Mouse (Mus musculus) activated CD4-positive, CD25-positive, alpha-beta regulatory T cell (primary cell): ENCODE measurements around the gene Rnps1. TPM values are rescaled to one million over a fixed set of nuclear protein-coding genes. Genes with fewer than 3 reads are reported as not detected.

Source experiments
- polyA plus RNA-seq, 2 experiments: library from polyadenylated mRNA; unstranded; fragments of 100-300 nt; shearing (Covaris generic); gene quantifications; one replicate each; pipeline ENCODE4 v1.2.1; 2017

Gene Rnps1
- polyA plus RNA-seq, result 100 to 1,000 TPM; 176 to 205 TPM

GRCm38 (mm10) chr17:24414230-24414976, at the start of gene Rnps1:
Gene Rnps1 (plus strand): TSS chr17:24414565.

GRCm38 (mm10) chr17:24426471-24427169, 12.3 kb downstream of the Rnps1 start, which contains the start of gene Eci1:
Gene Eci1 (plus strand): TSS chr17:24426641.

DNA sequence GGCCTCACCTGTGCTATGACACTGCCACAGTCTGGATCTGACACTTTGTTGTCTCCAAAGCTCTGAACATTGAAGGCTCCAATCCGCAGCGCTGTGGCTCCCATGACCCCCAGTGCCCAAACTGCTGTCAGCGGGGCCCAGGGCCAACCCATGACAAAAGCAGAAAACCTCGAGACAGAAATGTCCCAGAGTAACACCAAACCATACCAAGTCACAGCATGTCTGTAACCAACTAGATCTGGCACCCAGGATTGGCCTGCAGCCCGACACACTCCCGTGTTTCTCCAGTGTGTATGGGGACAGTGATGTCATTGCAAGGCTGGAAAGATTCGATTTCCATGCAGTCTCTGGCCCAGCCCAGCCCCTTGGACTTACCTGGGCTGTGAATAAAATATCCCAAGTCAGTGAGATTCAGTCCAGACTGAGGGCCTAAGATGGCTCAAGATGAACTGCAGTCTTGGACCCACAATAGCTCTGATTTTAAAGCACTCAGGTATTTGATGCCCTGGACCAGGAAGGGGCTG, 28.3 kb downstream of the Rnps1 start, which contains the start of gene Dnase1l2:
Gene Dnase1l2, minus strand, starts transcription at position 474 of the 524 bp plus-strand sequence.

DNA sequence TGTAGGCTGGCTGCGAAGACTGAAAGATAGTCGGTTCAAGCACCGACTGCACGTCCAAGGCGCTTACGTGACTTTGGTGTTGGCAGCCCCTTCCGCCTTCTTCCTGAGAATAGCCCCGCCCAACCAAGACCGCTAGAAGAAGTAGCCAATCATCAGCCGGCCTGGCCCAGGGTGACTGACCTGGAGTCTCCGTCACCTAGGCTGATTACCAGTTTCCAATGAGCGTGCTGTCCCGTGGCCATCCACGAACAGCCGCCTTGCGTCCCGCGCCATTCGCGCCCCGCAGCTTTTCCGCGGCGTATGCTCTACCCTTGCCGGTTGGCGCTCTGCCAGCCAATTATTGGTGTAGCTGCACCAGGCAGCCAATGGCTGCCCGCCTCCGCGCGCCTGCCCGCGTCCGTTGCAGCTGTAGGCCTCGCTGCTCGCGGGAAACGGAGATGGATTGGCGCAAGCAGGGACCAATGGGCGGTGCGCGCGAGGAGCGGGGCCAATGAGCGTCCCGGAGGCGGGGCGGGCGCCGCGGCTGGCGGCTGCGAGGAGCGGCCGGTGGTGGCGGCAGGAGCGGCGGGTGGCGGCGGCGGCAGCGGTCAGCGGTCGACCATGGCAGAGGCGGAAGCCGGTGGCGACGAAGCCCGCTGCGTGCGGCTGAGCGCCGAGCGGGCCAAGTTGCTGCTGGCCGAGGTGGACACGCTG, 55.7 kb downstream of the Rnps1 start, which contains the start of the genes E4f1 and Pgp:
Gene E4f1, minus strand, starts transcription at position 404 of the 693 bp plus-strand sequence.
Gene Pgp, plus strand, starts transcription at position 483 of the 693 bp plus-strand sequence.

DNA sequence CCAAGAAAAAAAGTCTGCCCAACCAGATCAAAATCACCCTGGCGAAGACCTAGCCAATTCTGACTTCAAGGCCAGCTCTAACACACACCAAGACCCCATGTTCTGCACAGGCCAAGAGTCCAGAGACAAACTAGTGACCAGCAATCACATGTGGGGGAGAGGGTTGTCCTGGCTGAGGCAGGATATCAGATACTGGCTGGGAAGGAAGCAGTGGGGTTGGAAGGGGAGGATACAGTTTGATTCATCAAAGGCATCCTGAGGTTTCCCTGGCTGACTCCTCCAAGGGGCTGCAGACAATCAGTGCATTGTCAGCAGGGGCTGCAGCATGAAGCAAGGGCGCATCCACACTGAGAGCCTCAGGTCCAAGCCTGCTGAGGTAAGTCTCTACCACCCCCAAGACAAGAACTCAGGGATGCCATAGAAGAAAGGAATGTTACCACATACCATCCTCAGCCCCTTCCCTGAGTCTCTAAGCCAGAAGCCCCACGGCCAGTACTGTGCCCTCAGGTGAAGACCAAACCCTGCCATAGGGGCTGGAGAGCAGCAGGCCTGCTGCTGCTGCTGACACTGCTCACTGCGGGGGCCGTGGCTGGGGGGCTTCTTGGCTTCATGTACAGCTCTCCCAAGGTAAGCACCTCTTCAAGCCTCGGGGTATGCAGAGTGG, 59.4 kb downstream of the Rnps1 start, which contains the start of gene Bricd5:
Gene Bricd5, plus strand, starts transcription at position 273 of the 664 bp plus-strand sequence.

Other genes with a start within 250 kb of the Rnps1 start
- 100 to 1,000 TPM; 307 to 321 TPM for gene Atp6v0c, start 244.9 kb upstream of the Rnps1 start, polyA plus RNA-seq
- gene Tbc1d24, start 209.0 kb upstream of the Rnps1 start, polyA plus RNA-seq, result 1 to 10 TPM in 1 of 2 experiments, under 1 TPM in 1; 0.73 to 1.3 TPM
- under 1 TPM; 0.04 to 0.10 TPM for gene Ntn3, start 205.0 kb upstream of the Rnps1 start, polyA plus RNA-seq
- gene Tedc2, start 193.7 kb upstream of the Rnps1 start, polyA plus RNA-seq, result 1 to 10 TPM; 3.5 to 4.6 TPM
- gene Ccnf, start 163.1 kb upstream of the Rnps1 start, polyA plus RNA-seq, result 1 to 10 TPM; 7.7 to 8.0 TPM
- under 1 TPM in 1 of 2 experiments, not detected in 1; 0.20 TPM for gene Abca17, start 63.5 kb upstream of the Rnps1 start, polyA plus RNA-seq
- 10 to 100 TPM; 11.1 to 24.7 TPM for gene Abca3, start 62.6 kb upstream of the Rnps1 start, polyA plus RNA-seq
- 10 to 100 TPM; 55.9 to 97.4 TPM for gene Eci1, start 12.1 kb downstream of the Rnps1 start, polyA plus RNA-seq
- 1 to 10 TPM; 1.7 to 4.9 TPM for gene Dnase1l2, start 28.5 kb downstream of the Rnps1 start, polyA plus RNA-seq
- gene E4f1, start 55.7 kb downstream of the Rnps1 start, polyA plus RNA-seq, result 10 to 100 TPM; 70.0 to 73.0 TPM
- gene Pgp, start 55.8 kb downstream of the Rnps1 start, polyA plus RNA-seq, result 10 to 100 TPM; 40.8 to 46.2 TPM
- not detected for gene Bricd5, start 59.3 kb downstream of the Rnps1 start, polyA plus RNA-seq
- 10 to 100 TPM; 21.0 to 27.6 TPM for gene Mlst8, start 64.5 kb downstream of the Rnps1 start, polyA plus RNA-seq
- gene Caskin1, start 74.0 kb downstream of the Rnps1 start, polyA plus RNA-seq, result under 1 TPM; 0.12 to 0.76 TPM
- gene Traf7, start 113.4 kb downstream of the Rnps1 start, polyA plus RNA-seq, result 10 to 100 TPM; 64.2 to 74.9 TPM
- gene Rab26, start 119.6 kb downstream of the Rnps1 start, polyA plus RNA-seq, result 10 to 100 TPM in 1 of 2 experiments, 1 to 10 TPM in 1; 6.7 to 13.8 TPM
- 10 to 100 TPM; 25.4 to 40.3 TPM for gene Pkd1, start 135.3 kb downstream of the Rnps1 start, polyA plus RNA-seq
- 10 to 100 TPM; 29.8 to 34.8 TPM for gene Tsc2, start 218.1 kb downstream of the Rnps1 start, polyA plus RNA-seq
- 1 to 10 TPM; 3.1 to 6.3 TPM for gene Nthl1, start 218.1 kb downstream of the Rnps1 start, polyA plus RNA-seq
- under 1 TPM in 1 of 2 experiments, not detected in 1; 0.45 TPM for gene Slc9a3r2, start 235.8 kb downstream of the Rnps1 start, polyA plus RNA-seq
- under 1 TPM in 1 of 2 experiments, not detected in 1; 0.35 TPM for gene Npw, start 243.9 kb downstream of the Rnps1 start, polyA plus RNA-seq